Mouse (Mus musculus): Measurements from ENCODE around the gene Tnfaip2.

Tnfaip2 gene

DNA sequence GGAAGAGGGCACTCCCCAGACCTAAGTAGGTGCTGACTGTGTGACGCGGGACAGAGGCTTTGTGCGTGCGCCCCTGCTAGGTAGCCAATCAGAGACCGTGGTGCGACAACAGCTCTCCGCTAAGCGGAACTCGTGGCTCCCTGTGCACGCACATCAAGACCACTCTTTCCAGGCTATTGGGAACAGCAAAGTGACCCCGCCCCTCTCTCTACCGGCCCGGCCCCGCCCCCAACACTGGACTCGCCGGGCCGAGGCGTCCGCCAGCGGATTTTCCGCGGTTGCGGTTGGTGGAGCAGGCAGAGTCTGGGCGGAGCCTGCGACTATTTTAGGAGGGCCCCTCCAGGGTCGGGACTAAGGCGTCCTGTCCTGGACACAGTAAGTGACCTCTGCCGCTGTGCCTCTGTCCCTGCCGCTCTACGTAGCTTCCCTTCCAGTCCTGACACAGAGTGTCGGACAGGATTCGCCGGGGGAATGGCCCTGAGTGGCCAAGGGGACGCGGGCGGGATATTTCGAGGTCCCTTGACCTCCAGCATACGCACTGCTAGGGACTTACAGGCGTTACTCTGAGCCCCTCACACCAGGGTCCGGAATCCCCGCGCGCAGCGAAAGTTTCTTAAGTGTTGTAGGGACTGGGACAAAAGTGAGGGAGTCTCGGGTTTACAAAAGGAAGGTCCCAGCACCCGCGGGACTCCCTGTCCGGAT, at the start of gene Tnfaip2:
Tnfaip2 (plus strand) TSS at position 161 of the 702 bp plus-strand sequence.
- DNase-seq (ENCODE audit: low read depth, low spot score), result peak; percentile 20

DNA sequence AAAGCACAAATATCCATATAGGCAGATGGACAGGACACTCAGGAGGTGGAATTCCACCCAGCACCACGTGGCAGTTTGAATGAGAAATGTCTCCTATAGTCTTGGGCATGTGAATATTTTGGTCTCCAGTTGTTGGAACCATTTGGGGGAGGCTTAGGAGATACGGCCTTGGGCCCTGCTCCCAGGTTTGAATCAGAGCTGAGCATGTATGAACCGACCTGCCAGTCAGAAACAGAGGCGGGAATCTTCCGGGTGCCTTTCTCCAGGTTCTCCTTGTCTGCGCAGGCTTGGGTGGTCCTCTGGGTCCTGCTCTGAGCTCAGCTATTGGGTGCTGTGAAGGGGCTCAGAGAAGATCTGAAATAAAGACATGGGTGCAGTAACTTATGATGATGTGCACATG, 48.3 kb upstream of the Tnfaip2 start:
- DNase-seq (ENCODE audit: low read depth, low spot score), result no peak

DNA sequence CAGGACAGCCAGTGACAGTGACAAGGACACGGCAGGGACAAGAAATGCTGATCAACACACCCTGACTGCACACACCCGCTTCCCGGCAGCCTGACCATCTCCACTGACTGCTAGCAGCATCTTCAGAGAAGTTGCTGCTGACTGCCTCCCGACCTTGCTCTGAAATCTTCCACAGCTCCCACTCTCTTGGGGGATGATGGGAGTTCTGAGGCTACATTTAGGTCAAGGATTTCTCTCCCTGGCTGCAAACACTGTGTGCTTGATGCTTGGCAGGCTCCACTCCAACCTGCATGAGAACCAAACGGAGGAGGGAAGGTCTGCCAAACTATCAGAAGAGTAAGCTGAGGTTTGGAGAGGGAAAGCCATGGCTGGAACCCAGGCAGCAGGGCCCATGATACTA, 45.3 kb upstream of the Tnfaip2 start:
- DNase-seq (ENCODE audit: low read depth, low spot score), result no peak

DNA sequence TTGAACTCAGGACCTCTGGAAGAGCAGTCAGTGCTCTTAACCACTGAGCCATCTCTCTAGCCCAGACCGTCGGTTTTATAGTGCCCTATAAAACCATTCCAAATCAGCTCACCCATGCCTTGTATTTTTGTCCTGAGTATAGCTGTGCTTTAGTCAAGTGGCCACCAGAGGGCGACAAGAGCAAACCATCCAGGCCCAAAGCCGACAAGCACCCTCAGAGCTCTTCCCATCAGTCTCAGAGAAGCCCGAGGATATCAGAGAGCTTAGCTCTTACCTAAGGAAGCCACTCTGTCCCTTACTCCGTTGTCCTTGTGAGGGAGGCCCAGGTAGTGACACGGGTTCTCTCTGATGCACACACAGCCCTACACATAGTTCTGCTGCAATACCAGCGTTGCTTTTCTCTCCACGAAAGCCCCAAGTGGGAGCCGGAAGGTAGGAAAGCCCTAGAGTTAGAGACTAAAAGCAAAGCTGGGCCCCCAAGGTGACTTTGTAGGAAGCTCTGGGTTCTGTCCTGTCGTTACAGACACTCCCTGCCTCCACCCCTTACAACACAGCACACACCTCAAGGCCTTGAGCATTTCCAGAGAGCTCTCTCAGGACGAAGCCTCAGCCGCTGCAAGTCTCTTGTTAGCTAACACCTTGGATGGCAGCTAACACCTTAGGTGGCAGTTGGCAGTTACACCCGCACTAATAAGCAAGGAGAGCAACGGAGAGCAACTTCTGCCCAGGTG, 40.6 kb upstream of the Tnfaip2 start:
- DNase-seq (ENCODE audit: low read depth, low spot score), result peak; percentile 77

DNA sequence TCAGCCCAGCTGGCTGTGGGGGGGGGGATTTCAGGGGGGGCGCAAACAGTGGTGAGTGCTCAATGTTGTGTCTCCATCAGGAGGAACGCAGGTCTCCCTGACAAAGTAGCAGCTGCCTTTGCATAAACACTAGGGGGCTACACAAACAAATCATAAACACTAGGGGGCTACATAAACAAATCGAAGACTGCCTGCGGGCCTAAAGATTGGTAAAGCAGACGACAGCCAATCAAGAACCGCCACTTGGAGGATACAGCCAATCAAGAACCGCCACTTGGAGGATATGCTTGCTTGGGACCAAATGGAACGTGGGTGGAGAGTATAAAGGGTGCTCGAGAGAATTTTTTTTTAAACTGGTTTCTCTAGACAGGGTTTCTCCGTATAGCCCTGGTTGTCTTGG, 37.4 kb upstream of the Tnfaip2 start:
- no peak for DNase-seq (ENCODE audit: low read depth, low spot score)

DNA sequence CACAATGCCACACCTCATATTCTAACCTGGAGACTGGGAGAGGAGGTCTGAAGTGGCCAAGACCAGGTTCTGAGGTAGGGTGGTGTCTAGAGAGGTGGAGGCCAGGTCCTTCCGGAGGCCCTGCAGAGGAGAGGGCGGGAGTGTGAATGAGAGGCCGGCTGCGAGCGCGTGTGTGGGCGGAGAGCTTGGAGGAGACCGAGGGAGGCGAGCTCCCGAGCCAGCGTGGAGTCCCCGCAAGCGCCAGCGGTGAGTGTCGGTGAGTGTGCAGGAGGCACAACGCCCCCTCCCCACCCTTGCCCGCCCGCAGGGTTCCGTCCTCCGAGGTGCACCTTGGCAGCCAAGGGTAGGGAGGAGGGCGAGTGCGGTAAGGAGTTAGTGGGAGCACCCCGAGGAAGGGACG, 35.6 kb upstream of the Tnfaip2 start, which contains the start of gene Lbhd2:
Lbhd2 (plus strand) TSS at position 188 of the 400 bp plus-strand sequence.
- DNase-seq (ENCODE audit: low read depth, low spot score), result no peak

DNA sequence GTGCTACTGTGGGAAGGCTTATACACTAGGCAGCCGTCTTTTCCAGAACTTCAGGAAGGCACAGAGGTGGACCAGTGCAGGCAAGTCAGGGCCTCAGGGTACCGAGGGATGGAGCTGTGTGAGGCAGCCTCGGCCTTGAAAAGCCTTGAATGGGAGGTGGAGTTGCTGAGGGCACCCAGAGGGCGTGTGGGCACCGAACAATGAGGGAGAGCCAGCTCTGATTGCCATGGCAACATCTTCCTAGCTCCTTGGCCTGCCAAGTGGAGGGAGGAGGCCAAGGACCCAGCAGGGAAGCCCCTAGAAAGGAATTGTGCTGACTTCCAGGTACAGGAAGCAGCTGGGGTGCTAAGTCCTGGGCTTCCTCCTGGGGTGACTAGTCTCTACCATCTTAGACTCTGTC, 32.7 kb upstream of the Tnfaip2 start:
- DNase-seq (ENCODE audit: low read depth, low spot score), result no peak

DNA sequence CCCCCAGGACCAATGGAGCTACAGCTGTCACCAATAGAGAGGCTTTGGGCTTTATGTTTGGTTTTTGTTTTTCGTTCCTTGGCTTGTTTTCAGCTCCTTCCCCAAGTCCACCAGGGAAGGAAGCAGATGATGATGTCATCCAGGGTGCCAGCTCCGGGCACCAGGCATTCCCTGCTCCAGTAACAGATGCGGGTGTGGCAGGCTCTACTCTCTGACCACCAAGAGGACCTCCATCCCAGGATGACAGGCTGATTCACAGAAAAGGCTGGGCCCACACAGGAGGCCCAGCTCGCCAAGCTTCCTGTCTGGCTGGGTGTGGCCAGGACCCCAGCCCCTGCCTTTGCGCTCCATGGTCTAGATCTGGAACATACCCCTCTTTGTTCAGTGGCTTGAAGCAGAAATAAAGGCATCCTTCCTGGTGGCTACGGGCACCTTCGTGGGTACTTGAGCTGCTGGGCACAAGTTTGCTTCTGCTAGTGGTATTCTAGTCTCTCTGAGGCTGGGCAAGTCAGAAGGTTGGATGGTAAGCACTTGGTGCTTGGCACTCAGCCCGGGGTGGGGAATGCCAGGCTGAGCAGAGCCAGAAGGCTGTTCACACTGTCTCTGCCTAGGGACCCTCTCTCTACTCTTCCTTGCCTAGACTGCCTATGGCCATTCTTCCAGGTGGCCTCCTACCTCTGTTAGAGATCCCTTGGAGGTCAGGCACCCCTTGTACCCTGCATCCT, 30.5 kb upstream of the Tnfaip2 start:
- no peak for DNase-seq (ENCODE audit: low read depth, low spot score)

DNA sequence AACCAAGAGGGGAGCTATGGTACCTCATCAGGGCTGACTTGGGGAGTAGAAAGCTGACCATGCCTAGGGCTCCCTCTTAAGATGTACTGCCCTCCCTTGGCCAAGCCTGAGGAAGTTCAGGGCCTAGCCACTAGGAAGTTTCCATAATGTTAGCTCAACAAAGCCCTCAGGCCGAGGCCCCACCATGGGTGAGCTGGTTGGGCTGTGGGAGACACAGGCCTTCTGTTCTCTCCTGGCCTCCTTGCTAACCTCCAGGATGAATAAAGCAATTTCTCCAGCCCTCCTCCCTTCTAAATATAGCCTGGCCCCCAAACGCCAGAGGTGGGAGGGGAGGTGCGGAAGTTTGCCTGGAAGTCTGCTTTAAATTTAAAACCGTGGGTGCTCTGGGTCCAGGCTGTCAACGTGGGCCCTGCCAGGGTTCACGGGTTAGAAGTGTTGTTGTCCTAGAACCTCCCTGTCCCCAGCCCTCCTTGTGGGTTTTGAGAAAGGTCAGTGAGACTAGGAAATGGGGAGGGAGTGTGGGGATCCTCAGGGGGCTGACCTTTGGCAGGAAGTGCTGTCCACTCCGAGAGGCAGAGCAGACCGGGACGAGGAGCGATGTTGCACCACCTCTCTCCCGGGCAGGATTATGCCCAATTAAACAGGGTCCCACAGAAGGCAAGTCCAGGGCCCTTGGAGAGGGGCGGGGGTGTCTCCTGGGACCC, 29.5 kb upstream of the Tnfaip2 start:
- DNase-seq (ENCODE audit: low read depth, low spot score), result no peak

DNA sequence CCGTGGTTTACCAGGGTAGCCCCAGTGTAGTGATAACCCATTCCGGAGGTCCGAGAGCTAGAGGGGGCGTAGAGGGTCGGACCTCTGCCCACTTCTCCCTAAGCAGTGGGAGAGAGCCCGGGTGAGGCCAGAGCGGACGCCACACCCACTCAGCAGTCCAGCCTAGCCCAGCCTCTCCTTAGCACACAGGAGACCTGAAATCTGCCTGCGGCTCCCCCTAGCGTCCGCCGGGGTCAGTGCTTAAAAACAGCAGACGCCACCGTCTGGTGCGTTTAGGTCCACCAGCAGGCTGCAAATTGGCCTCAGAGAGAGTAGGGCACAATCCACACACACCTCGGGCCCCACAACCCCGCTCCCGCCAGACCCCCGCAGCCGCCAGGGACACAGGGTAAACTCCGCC, 29.0 kb upstream of the Tnfaip2 start:
- DNase-seq (ENCODE audit: low read depth, low spot score), result peak; percentile 79

DNA sequence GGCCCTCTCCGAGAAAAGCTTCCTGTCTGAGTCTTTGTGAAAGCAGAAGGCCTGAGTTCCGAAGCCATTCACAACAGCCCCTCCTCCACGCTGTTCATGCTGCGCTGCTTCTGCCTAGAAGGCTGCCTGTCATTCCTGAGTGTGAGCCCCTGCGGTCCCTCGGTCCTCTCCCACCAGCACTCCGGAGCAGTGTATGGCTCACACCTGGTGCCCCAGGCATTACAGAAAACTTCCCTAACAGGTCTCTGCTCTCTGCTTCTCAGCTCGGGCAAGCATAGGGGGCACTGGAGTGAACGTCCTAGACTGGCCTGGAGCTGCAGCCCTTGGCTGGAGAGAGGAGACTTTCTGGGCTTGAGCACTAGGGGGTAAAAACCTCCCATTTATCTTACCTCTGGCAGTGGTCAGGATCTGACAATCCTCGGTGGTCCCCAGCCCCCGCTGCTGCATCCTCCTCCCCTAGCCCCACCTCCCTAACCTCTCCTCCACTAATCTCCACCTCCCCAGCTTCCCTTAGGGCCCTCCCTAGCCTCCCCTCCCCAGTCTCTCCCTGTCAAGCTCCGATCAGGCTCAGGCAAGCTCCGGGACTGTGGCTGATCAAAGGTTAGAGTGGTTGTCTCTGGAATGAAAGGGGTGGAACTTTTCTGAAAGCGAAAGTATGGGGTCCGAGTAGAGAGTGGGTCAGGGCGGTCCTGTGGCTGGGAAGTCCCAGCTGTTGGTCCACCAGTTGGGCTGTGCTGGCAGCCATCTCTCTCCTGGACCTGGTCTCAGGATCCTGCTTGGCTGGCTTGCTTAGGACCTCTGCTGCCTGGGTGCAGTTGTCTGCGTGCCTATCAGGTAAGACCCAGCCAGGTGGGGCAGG, 25.1 kb upstream of the Tnfaip2 start, which contains the start of gene Exoc3l4:
Exoc3l4 (plus strand) TSS at position 97 of the 859 bp plus-strand sequence.
- no peak for DNase-seq (ENCODE audit: low read depth, low spot score)

DNA sequence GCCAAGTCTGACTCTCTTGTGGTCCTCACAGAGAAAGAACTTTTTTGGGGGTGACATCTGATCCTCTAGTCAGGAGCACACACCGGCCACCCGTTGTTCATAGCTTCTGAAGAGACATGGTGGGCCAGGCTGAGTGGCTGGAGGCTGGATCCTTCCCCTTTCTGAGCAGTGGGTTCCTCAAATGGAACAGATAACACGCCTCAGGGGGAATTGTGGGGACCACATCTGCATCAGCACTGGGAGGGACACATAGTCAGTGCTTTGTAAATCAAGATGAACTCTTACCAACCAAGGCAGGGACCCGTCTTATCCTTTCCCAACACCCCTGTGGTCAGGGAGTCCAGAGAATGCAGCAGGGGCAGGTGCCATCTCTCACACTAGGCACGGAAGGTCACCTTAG, 22.4 kb upstream of the Tnfaip2 start:
- DNase-seq (ENCODE audit: low read depth, low spot score), result no peak

DNA sequence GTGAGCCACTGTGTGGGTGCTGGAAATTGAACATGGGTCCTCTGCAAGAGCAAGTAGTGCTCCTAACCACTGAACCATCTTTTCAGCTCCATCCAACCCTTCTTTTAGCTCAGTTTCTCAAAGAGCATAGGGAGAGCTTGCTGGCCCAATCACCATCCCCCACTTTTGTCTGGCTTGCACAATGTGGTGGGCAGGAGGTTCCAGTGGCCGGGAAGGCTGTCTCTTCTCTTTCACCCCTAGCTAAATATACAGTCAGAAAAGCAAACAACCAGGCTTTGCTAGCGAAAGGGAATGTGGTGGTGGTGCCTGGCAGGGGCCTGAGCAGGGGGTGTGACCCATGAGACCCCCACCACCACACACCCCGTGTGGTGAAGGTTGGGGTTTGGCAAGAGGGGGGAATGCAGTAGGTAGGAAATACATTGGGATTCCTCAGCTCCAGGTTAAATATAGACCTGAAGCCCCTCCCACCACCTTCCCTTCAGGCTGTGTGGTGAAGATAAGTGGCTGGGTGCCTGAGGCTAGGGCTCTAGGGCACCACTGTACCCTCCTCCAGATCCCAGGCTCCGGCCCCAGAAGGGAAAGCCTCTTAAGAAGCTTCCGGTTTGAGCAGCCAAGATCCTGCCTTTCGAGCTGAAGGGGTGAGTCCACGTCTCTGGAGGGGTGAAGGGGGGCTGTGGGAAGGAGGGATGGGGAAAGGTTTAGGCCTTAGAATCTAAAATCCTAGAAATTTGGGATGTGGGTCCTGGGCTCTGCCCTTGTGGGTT, 21.1 kb upstream of the Tnfaip2 start:
- no peak for DNase-seq (ENCODE audit: low read depth, low spot score)

DNA sequence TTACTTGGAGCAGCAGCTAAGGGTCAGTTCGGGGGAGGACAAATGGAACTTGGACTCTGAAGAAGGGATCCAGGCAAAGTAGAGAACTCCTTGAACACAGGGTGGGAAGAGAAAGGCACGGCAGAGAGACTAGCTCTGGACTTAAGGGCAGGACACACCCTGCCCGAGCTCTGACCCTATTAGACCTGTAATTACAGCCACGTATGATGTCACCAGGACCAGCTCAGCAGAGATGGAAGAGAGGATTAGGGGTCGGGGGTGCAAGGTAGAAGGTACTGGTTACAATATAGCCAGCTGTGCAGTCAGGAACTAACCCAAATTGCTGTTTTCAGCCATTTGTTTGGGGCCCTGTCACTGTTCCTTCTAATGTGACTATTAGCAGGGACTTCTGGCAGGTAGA, 19.4 kb upstream of the Tnfaip2 start:
- no peak for DNase-seq (ENCODE audit: low read depth, low spot score)

DNA sequence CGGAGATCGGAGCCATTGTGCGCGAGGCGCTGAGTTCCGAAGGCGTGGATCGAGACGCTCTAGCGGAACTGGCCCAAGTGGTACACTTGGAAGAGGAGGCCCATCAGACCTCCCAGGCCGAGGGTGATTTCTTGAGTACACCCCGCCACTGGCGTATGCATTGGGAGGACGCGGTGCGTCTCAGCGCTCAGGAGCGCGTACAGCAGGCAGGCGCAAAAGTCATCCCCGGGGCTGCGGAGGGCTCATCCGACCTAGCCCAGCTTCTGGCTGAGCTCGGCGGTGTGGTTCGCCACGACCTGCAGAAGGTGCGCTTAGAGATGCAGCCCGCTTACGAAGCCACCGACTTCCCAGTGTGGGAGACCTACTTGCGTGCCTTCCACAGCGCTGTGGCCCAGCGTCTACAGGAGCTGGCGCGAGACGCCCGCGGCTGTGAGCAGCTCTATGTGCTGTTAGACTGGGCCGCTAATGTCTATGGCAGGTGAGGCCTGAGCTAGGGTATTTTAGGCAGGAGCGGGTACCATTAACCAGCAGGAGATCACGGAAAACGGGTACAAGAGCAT, 18.6 kb upstream of the Tnfaip2 start:
- DNase-seq (ENCODE audit: low read depth, low spot score), result no peak

DNA sequence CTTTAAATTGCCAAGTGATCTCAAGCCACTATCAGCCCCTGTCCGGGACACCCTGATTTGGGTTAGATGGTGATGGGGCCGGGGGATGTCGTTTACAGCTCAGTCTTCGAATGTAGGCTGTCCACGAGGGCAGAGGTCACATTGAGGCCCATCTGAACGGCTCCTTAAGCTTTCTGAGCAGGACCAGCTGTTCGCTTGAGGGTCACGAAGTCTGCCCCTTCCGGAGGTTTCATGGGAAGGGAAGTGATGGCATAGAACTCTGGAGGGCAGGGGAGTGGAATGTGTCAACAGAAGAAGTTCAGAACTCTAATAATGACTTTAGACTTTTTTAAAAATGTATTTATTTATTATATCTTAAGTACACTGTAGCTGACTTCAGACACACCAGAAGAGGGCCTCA, 17.7 kb upstream of the Tnfaip2 start:
- no peak for DNase-seq (ENCODE audit: low read depth, low spot score)

DNA sequence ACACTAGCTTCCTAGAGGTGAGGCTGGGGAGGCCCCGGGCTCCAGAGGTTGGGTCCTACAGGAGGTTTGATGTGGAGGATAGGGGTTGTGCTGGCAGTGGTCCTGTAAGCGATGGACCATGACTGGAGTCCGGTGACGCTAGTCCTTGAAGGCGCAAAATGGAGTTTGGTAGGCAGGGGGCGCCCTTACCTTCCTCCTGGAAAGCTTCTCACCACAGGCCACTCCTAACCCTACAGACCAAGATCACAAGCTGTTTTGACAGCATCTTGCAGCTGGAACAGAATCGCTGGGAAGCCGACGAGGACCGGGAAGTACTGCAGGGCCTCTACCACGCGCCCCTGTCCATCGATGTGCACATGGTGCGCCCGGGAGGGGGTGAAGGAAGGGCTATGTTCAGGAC, 17.0 kb upstream of the Tnfaip2 start:
- DNase-seq (ENCODE audit: low read depth, low spot score), result peak; percentile 48

DNA sequence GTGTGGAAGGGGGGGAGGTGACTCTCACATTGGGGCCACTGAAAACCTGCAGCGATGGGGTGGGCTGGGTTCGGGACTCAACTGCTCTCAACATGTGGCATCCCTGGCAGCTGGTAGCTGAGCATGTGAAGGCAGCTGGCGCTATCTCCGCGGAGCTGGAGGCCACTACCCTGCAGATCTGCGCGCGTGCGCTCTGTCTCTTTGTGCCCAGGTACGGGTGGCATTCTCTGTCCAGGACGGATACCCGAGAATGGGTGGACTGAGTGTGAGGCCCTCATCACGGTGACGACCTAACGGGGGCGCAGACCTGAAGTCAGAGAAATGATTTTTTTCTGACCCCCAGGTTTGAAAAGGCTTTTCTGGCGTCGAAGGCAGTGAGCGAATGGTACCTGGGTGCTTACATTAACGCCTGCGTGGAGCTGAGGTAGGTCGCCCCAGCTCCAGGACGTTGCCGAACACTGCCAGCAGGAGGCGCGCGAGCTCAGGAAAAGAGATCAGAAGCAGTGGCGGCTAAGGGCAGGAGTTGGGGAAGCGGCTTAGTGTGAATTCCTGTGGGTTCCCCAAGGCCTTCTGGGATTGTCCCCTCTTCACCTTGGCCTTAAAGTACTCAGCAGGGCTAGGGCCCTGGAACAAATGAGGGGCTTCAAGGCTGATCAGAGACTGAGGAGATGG, 16.3 kb upstream of the Tnfaip2 start:
- DNase-seq (ENCODE audit: low read depth, low spot score), result peak; percentile 79

DNA sequence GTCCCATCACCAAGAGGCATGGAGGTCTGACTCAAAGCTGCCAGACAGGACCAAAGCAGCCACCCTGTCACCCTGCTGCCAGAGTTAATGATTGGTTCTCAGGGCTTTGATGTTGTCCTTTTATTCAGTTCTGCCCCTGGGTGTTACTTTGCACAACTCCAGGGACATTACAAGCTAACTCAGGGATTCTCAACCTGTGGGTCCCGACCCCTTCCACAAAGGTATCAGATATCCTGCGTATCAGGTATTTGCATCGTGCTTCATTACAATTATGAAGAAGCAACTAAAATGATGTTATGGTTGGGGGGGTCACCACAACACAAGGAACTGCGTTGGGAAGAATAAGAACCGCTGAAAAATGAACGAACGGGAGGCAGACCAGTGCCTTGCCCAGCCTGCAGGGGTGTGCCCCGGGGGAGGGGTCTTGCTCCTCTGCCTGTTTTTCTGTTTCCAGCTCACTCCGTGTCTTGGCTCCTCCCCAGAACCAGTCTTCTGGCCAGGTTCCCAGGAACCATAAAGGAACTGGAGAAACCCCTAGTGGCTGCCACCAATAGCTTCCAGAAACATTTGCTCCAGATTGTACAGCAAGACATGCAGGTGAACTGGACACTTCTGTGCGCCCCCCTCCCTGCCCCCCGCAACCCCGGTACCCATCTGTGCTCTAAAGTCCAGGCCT, 14.7 kb upstream of the Tnfaip2 start:
- DNase-seq (ENCODE audit: low read depth, low spot score), result no peak

All from CD4-positive, CD25-positive, alpha-beta regulatory T cell, adult 2 months (primary cell).